Mouse (Mus musculus) erythroid progenitor cell, adult 5-6 weeks (primary cell): Measurements from ENCODE around the gene Lgals3bp. TPM values are rescaled to one million over a fixed set of nuclear protein-coding genes. Genes with fewer than 3 reads are reported as not detected.

Experiments used
- total RNA-seq, 2 experiments: library from RNA; stranded (forward) in 1 of 2; stranded (reverse) in 1 of 2; fragments of 150-400 nt in 1 of 2; fragments of 186-747, 209-891 nt in 1 of 2; gene quantifications; 2 replicates each; pipeline versions ENCODE4 v1.2.3 to v1.2.4; 2015 to 2017; ENCODE audit warnings: low replicate concordance in 2 of 2

The Lgals3bp gene
- total RNA-seq, 2 experiments from 2014 or later = 31.9 to 56.7 TPM

Other genes starting within 250 kb of the Lgals3bp start
- 10.5 TPM in 2 replicates for gene Cyth1, start 153.5 kb downstream of the Lgals3bp start, total RNA-seq (2015; ENCODE audit: low replicate concordance)
- 11.6 and 12.3 TPM in 2 replicates for gene Cyth1, start 153.5 kb downstream of the Lgals3bp start, total RNA-seq (2017; ENCODE audit: low replicate concordance)
- 1.4 and 2.9 TPM in 2 replicates for gene Usp36, start 111.8 kb downstream of the Lgals3bp start, total RNA-seq (2015; ENCODE audit: low replicate concordance)
- 0.90 and 0.91 TPM in 2 replicates for gene Usp36, start 111.8 kb downstream of the Lgals3bp start, total RNA-seq (2017; ENCODE audit: low replicate concordance)
- not detected in 2 replicates for gene Cep295nl, start 59.6 kb downstream of the Lgals3bp start, total RNA-seq (2015; ENCODE audit: low replicate concordance)
- not detected in 2 replicates for gene Cep295nl, start 59.6 kb downstream of the Lgals3bp start, total RNA-seq (2017; ENCODE audit: low replicate concordance)
- 11.3 and 14.1 TPM in 2 replicates for gene Timp2, start 46.4 kb downstream of the Lgals3bp start, total RNA-seq (2015; ENCODE audit: low replicate concordance)
- gene Timp2, start 46.4 kb downstream of the Lgals3bp start, total RNA-seq (2017; ENCODE audit: low replicate concordance) = 9.0 and 16.9 TPM in 2 replicates
- gene Cant1, start 17.0 kb upstream of the Lgals3bp start, total RNA-seq (2015; ENCODE audit: low replicate concordance) = 5.4 and 8.0 TPM in 2 replicates
- gene Cant1, start 17.0 kb upstream of the Lgals3bp start, total RNA-seq (2017; ENCODE audit: low replicate concordance) = 6.9 and 11.3 TPM in 2 replicates
- not detected in 2 replicates for gene C1qtnf1, start 26.1 kb upstream of the Lgals3bp start, total RNA-seq (2015; ENCODE audit: low replicate concordance)
- gene C1qtnf1, start 26.1 kb upstream of the Lgals3bp start, total RNA-seq (2017; ENCODE audit: low replicate concordance) = not detected in 2 replicates
- gene Engase, start 74.7 kb upstream of the Lgals3bp start, total RNA-seq (2015; ENCODE audit: low replicate concordance) = not detected in 2 replicates
- 9.4 TPM in 1 of 2 replicates, not detected in the other for gene Engase, start 74.7 kb upstream of the Lgals3bp start, total RNA-seq (2017; ENCODE audit: low replicate concordance)